Mouse (Mus musculus) thymus, postnatal 10 days (tissue): ENCODE data around the gene Tgm5.
"Not testable (repeated sequence)": the region's sequence is repeated elsewhere in the genome, so short reads cannot be mapped to it uniquely, and the experiment has no call there.

Experiments
- DNase-seq, 2 experiments: peaks; one replicate each; pipeline ENCODE4 v3.0.0; 2021; ENCODE audit warnings: low spot score in 2 of 2

The Tgm5 gene

GRCm38 (mm10) chr2:121085480-121086185 lies at the start of gene Tgm5:
TSS of gene Tgm5 (minus strand) at chr2:121085841.
- DNase-seq: no peak

GRCm38 (mm10) chr2:121132822-121133221 lies 47.2 kb upstream of the Tgm5 start:
- DNase-seq: no peak

- DNase-seq: no peak
Measured at GRCm38 (mm10) chr2:121128865-121129620, 43.4 kb upstream of the Tgm5 start.

- DNase-seq: no peak
Measured at GRCm38 (mm10) chr2:121127536-121127935, 41.9 kb upstream of the Tgm5 start.

GRCm38 (mm10) chr2:121126302-121126701 lies 40.7 kb upstream of the Tgm5 start:
- not testable (repeated sequence) for DNase-seq

- DNase-seq: no peak
Measured at GRCm38 (mm10) chr2:121119260-121119659, 33.6 kb upstream of the Tgm5 start.

- DNase-seq: no peak
Measured at GRCm38 (mm10) chr2:121115418-121115817, 29.8 kb upstream of the Tgm5 start.

GRCm38 (mm10) chr2:121109695-121110094 lies 24.1 kb upstream of the Tgm5 start, which contains the start of gene Tgm7:
TSS of gene Tgm7 (minus strand) at chr2:121109795.
- no peak for DNase-seq

GRCm38 (mm10) chr2:121105940-121106339 lies 20.3 kb upstream of the Tgm5 start:
- DNase-seq: no peak

GRCm38 (mm10) chr2:121102051-121102450 lies 16.4 kb upstream of the Tgm5 start:
- DNase-seq: peak; percentile 20 to 63

GRCm38 (mm10) chr2:121089751-121090150 lies 4.1 kb upstream of the Tgm5 start:
- DNase-seq: no peak

- no peak for DNase-seq
Measured at GRCm38 (mm10) chr2:121088507-121088906, 2.9 kb upstream of the Tgm5 start.

GRCm38 (mm10) chr2:121082626-121083025 lies 3.0 kb downstream of the Tgm5 start:
- DNase-seq: no peak

- no peak for DNase-seq
Measured at GRCm38 (mm10) chr2:121074747-121075146, 10.9 kb downstream of the Tgm5 start.

GRCm38 (mm10) chr2:121071871-121072270 lies 13.8 kb downstream of the Tgm5 start:
- no peak for DNase-seq

- no peak for DNase-seq
Measured at GRCm38 (mm10) chr2:121069506-121069905, 16.1 kb downstream of the Tgm5 start.

- DNase-seq: peak; percentile 15 to 44
Measured at GRCm38 (mm10) chr2:121067116-121067515, 18.5 kb downstream of the Tgm5 start.

- no peak for DNase-seq
Measured at GRCm38 (mm10) chr2:121061315-121061714, 24.3 kb downstream of the Tgm5 start.

- no peak for DNase-seq
Measured at GRCm38 (mm10) chr2:121057997-121058396, 27.6 kb downstream of the Tgm5 start.

GRCm38 (mm10) chr2:121055915-121056314 lies 29.7 kb downstream of the Tgm5 start:
- DNase-seq: no peak

- DNase-seq: no peak
Measured at GRCm38 (mm10) chr2:121054060-121054459, 31.6 kb downstream of the Tgm5 start.

GRCm38 (mm10) chr2:121052176-121052575 lies 33.5 kb downstream of the Tgm5 start:
- DNase-seq: no peak

GRCm38 (mm10) chr2:121045653-121046052 lies 40.0 kb downstream of the Tgm5 start:
- DNase-seq: no peak
